Mouse (Mus musculus) heart, embryonic 10.5 days (tissue): ENCODE data around the gene Rrad. TPM values are rescaled to one million over a fixed set of nuclear protein-coding genes. Genes with fewer than 3 reads are reported as not detected.
"Not testable (repeated sequence)": the region's sequence is repeated elsewhere in the genome, so short reads cannot be mapped to it uniquely, and the experiment has no call there.

Experiments
- DNase-seq: peaks from one replicate; pipeline ENCODE4 v3.0.0-alpha.2; 2017; ENCODE audit warnings: low spot score
- H3K27ac ChIP-seq: fragments of 300-500 bp; sonication (generic); 2 replicates; pipeline ENCODE4 v1.5.1; 2016; ENCODE audit warnings: mild to moderate bottlenecking
- H3K27me3 ChIP-seq: fragments of 300-500 bp; sonication (generic); 2 replicates; pipeline ENCODE4 v1.6.1; 2016; ENCODE audit warnings: mild to moderate bottlenecking; ENCODE audit not compliant: poor library complexity, insufficient read depth, severe bottlenecking
- H3K36me3 ChIP-seq: fragments of 300-500 bp; sonication (generic); 2 replicates; pipeline ENCODE4 v1.6.1; 2016; ENCODE audit warnings: mild to moderate bottlenecking, moderate library complexity
- H3K4me1 ChIP-seq: fragments of 300-500 bp; sonication (generic); 2 replicates; pipeline ENCODE4 v1.6.1; 2016; ENCODE audit warnings: mild to moderate bottlenecking
- H3K4me3 ChIP-seq: fragments of 300-500 bp; sonication (generic); 2 replicates; pipeline ENCODE4 v1.5.1; 2016; ENCODE audit warnings: mild to moderate bottlenecking, moderate library complexity
- H3K9me3 ChIP-seq: fragments of 300-500 bp; sonication (generic); 2 replicates; pipeline ENCODE4 v1.6.1; 2016; ENCODE audit warnings: mild to moderate bottlenecking, moderate library complexity
- WGBS: fragments of 180-500 bp; shearing (Covaris S2); methylation state at CpG from one replicate; pipeline ENCODE4 v1.1.7; 2016; 5-methylcytosine and 5-hydroxymethylcytosine counted together
- polyA plus RNA-seq: library from polyadenylated mRNA; unstranded; fragments of >200 nt; fragmentation: Nextera tagmentation; extraction: Ambion mirVana; gene quantifications from 2 replicates; pipeline ENCODE4 v1.2.1, GENCODE M21; 2016

Rrad gene
- polyA plus RNA-seq = 200 and 322 TPM in 2 replicates

- peak; percentile 83 for DNase-seq
- Histone ChIP-seq H3K27me3 (peaks cover 20% of the 10 kb centered on the region; the same call in 1 of the 2 replicates), H3K9me3 (no peaks in the 10 kb centered on the region), H3K4me1 (peaks cover 54% of the 10 kb centered on the region), H3K36me3 (peaks cover 46% of the 10 kb centered on the region), H3K4me3 (peak within 1 kb of the TSS; percentile 79), H3K27ac (peak within 1 kb of the TSS; percentile 93)
- WGBS = 1% methylated on average over 20 of the region's 28 CpGs
These were observed at the start of gene Rrad for GRCm38 (mm10) chr8:104630981-104631663. Rrad (minus strand) TSS chr8:104631327.

- Histone ChIP-seq H3K4me1 (no peaks in the 10 kb centered on the region), H3K36me3 (no peaks in the 10 kb centered on the region), H3K9me3 (no peaks in the 10 kb centered on the region), H3K27ac (no peak overlapping the region), H3K27me3 (0 out of 2 replicates have a peak, but pooled peaks cover 4% of the 10 kb centered on the region), H3K4me3 (no peak overlapping the region)
- no peak for DNase-seq
- 69% methylated on average over 4 of the region's 4 CpGs for WGBS
These were observed 24.5 kb upstream of the Rrad start for GRCm38 (mm10) chr8:104655614-104656013.

DNA sequence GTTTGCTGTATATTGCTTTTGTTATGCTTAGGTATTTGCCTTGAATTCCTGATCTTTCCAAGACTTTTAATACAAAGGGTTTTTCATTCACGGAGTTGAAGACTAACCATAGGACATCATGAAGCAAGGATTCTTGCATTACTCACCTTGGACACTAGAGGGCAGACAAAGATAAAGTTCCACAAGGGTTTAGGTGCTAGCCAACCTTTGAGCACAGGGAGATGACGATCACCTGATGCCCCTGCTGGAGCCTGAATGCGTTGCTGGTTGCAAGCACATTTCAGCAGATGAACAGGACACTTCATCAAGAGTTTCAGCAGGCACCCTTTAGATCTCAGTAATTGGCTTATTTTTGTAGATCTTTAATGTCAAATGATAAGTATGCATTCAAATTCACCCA, 23.9 kb upstream of the Rrad start:
- H3K4me1 ChIP-seq = no peaks in the 10 kb centered on the region
- no peaks in the 10 kb centered on the region for H3K36me3 ChIP-seq
- H3K9me3 ChIP-seq = no peaks in the 10 kb centered on the region
- WGBS = 6% methylated on average over 3 of the region's 3 CpGs
- no peak overlapping the region for H3K4me3 ChIP-seq
- DNase-seq = no peak
- H3K27ac ChIP-seq = no peak overlapping the region
- H3K27me3 ChIP-seq = no peaks in the 10 kb centered on the region

- WGBS = 68% methylated on average over 3 of the region's 3 CpGs
- DNase-seq, H3K4me3 ChIP-seq, H3K9me3 ChIP-seq, H3K27ac ChIP-seq, H3K36me3 ChIP-seq, H3K27me3 ChIP-seq: not testable (repeated sequence)
- H3K4me1 ChIP-seq = peaks cover 21% of the 10 kb centered on the region
These were observed 13.1 kb upstream of the Rrad start for GRCm38 (mm10) chr8:104644187-104644586.

- WGBS = 79% methylated on average over 6 of the region's 6 CpGs
- Histone ChIP-seq H3K9me3 (no peaks in the 10 kb centered on the region), H3K4me3 (peak overlapping the region; percentile 91), H3K27me3 (no peaks in the 10 kb centered on the region), H3K4me1 (peaks cover 21% of the 10 kb centered on the region), H3K27ac (peak overlapping the region; percentile 89), H3K36me3 (peaks cover 28% of the 10 kb centered on the region)
- DNase-seq = no peak
These were observed 11.2 kb upstream of the Rrad start for GRCm38 (mm10) chr8:104642324-104642654.

- peak; percentile 95 for DNase-seq
- Histone ChIP-seq H3K27ac (peak within 1 kb of the TSS; percentile 89), H3K4me3 (peak within 1 kb of the TSS; percentile 91), H3K36me3 (peaks cover 33% of the 10 kb centered on the region), H3K27me3 (no peaks in the 10 kb centered on the region), H3K9me3 (no peaks in the 10 kb centered on the region), H3K4me1 (peaks cover 21% of the 10 kb centered on the region)
- WGBS = under 1% methylated on average over 66 of the region's 66 CpGs
These were observed 10.5 kb upstream of the Rrad start, which contains the start of gene Ciao2b for GRCm38 (mm10) chr8:104641426-104642323. Ciao2b (minus strand) TSS chr8:104641965.

DNA sequence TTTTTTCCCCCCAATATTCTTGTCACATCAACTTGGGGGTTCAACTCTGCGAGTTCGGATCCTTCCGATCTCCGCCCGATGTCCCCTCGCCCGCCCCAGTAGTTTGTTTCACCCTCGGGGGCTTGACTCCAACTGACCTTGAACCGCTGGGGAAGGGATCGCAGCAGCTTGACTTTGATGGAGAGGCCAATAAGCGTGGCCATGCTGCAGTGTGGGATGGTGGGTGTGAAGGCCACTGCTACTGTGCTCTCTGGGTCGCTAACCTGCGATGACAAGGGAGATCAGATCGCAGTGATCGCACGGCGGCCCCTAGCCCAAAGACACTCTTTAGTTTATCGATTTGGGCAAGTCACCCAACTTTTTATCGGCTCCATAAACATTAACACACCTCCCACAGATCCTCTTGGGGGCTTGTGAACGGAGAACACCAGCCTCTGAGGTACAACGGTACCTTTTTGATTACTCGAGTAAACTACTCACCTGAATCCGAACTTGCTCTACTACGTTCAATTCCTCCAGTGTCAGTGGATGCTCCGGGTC, 9.8 kb upstream of the Rrad start:
- no peaks in the 10 kb centered on the region for H3K9me3 ChIP-seq
- peak overlapping the region; percentile 89 for H3K27ac ChIP-seq
- peak overlapping the region; percentile 91 for H3K4me3 ChIP-seq
- DNase-seq = peak; percentile 76
- 9% methylated on average over 25 of the region's 25 CpGs for WGBS
- peaks cover 21% of the 10 kb centered on the region for H3K4me1 ChIP-seq
- peaks cover 35% of the 10 kb centered on the region for H3K36me3 ChIP-seq
- no peaks in the 10 kb centered on the region for H3K27me3 ChIP-seq

- Histone ChIP-seq H3K9me3 (no peaks in the 10 kb centered on the region), H3K27ac (peak overlapping the region; percentile 89), H3K27me3 (no peaks in the 10 kb centered on the region), H3K36me3 (peaks cover 41% of the 10 kb centered on the region), H3K4me3 (peak overlapping the region; percentile 91), H3K4me1 (peaks cover 21% of the 10 kb centered on the region)
- WGBS = 88% methylated on average over 7 of the region's 7 CpGs
- DNase-seq = peak; percentile 55
These were observed 9.1 kb upstream of the Rrad start for GRCm38 (mm10) chr8:104640241-104640640.

GRCm38 (mm10) chr8:104638010-104638409, 6.9 kb upstream of the Rrad start:
- WGBS = 86% methylated on average over 6 of the region's 6 CpGs
- H3K27ac ChIP-seq = no peak overlapping the region
- H3K27me3 ChIP-seq = no peaks in the 10 kb centered on the region
- H3K4me3 ChIP-seq = no peak overlapping the region
- no peak for DNase-seq
- H3K9me3 ChIP-seq = no peaks in the 10 kb centered on the region
- H3K4me1 ChIP-seq = peaks cover 29% of the 10 kb centered on the region
- H3K36me3 ChIP-seq = peaks cover 51% of the 10 kb centered on the region

DNA sequence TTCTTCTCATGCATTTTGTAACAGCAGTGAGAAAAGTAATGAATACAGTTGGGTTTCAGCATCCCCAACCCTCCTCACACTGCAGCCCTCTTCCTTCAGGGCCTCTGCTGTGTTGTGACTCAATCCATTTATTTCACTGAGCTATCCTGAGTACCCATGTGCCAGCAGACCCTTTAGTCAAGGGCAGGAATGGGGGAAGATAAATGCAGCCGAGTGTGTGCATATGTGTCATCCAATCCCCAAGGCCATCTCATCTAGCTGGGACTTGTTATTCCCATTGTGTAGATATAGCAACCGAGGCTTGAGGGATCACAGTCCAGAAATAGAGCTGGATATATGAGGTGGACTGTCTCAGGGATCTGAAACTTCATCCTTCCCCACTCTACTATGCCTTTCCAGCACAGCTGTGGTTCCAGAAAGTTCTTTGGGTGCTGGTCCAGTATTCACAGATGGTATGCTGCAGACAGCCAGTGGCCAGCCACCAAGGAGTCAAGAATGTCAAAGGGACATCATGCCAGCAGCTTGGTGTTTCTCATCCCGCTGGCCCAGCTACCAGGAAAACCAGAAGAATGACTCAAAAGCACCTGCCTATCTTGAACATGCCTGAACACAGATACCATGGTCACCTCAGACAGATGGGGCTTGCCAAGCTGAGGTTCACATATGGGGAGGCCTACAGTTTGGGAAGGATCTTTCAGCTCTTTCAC, 4.0 kb upstream of the Rrad start:
- Histone ChIP-seq H3K36me3 (peaks cover 51% of the 10 kb centered on the region), H3K27me3 (peaks cover 11% of the 10 kb centered on the region; the same call in 1 of the 2 replicates)
- 88% methylated on average over 3 of the region's 3 CpGs for WGBS

DNA sequence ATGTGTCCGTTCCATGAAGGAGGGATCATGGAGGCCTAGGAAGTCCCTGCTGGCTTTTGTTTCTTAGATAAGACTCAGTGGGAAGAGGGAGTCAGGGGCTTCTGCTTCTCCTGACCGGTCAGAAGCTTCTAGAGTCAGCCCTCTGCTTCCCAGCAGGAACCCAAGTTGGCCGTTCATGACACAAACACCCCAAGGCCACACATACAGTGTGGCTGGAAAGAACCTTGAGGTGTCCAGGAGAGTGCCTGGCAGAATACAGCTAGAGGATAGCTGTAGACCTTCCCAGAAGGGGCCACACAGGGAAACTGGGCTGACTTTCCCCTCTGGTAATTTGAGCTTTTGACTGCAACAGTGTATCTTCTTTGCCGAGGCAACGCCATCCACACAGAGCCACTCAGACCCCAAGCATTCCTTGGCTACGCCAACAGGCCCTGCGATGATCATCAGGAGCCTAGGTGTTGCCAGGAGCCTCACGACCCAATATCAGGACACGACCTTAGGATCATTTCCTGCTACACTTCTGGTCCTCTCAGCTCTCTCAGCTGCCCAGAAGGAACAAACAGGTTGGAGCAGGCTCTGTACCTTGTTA, 2.1 kb upstream of the Rrad start:
- H3K36me3 ChIP-seq = peaks cover 51% of the 10 kb centered on the region
- H3K27ac ChIP-seq = peak overlapping the region; percentile 75
- WGBS = 37% methylated on average over 9 of the region's 9 CpGs

More for the DNA sequence above, 4.0 kb upstream of the Rrad start:
- Histone ChIP-seq H3K4me3 (no peak overlapping the region), H3K27ac (no peak overlapping the region), H3K9me3 (no peaks in the 10 kb centered on the region), H3K4me1 (peaks cover 34% of the 10 kb centered on the region)
- peak; percentile 68 for DNase-seq

GRCm38 (mm10) chr8:104632486-104632885, 1.4 kb upstream of the Rrad start:
- peaks cover 50% of the 10 kb centered on the region for H3K36me3 ChIP-seq
- peaks cover 51% of the 10 kb centered on the region for H3K4me1 ChIP-seq
- WGBS = 62% methylated on average over 6 of the region's 6 CpGs
- no peak for DNase-seq
- H3K27me3 ChIP-seq = peaks cover 20% of the 10 kb centered on the region; the same call in 1 of the 2 replicates
- peak overlapping the region; percentile 79 for H3K4me3 ChIP-seq
- H3K9me3 ChIP-seq = no peaks in the 10 kb centered on the region
- peak overlapping the region; percentile 93 for H3K27ac ChIP-seq

More for the DNA sequence above, 2.1 kb upstream of the Rrad start:
- peaks cover 44% of the 10 kb centered on the region for H3K4me1 ChIP-seq
- no peaks in the 10 kb centered on the region for H3K9me3 ChIP-seq
- H3K27me3 ChIP-seq = peaks cover 20% of the 10 kb centered on the region; the same call in 1 of the 2 replicates
- H3K4me3 ChIP-seq = 0 out of 2 replicates have a peak overlapping the region, but pooled peaks have one; percentile 5
- no peak for DNase-seq
